Mouse (Mus musculus) embryonic fibroblast, embryonic 13.5 days (primary cell): ENCODE measurements around the gene Rufy1.

Source experiments
- CTCF ChIP-seq: IDR thresholded peaks from 2 replicates; pipeline ENCODE4 v1.5.1; 2011; ENCODE audit warnings: mild to moderate bottlenecking, control low read depth, low read length, moderate library complexity, borderline replicate concordance; ENCODE audit not compliant: insufficient read depth
- POLR2A ChIP-seq: IDR thresholded peaks from 2 replicates; pipeline ENCODE4 v1.6.1; 2011; ENCODE audit warnings: low read depth, mild to moderate bottlenecking, control low read depth, low read length, moderate library complexity

DNA sequence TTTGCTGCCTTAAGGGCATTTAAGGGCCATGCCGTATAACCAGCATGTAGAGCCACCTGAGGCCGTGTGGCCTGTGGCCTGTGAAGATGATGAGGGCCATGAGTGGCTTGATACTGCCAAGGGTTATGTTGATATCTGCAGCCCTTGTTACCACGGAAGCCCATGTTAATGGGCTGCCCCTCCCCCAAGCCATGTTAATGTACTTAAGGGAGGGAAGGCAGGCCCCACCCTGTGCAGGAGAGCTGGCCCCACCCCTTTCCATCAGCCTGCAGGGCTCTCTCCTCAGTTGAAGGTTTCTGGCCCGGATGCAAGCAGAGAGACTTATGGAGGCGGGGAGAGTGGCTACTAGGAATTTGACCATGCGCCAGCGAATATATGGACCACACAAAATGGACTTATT lies 30.6 kb upstream of the Rufy1 start:
- TF ChIP-seq POLR2A: no peak
- TF ChIP-seq CTCF: no peak
